Mouse (Mus musculus) MEL (cell line): Measurements from ENCODE around the gene Trmt2a. TPM values are rescaled to one million over a fixed set of nuclear protein-coding genes. Genes with fewer than 3 reads are reported as not detected.

Experiments used
- DNase-seq: peaks from one replicate; pipeline ENCODE4 v3.0.0; 2011; ENCODE audit warnings: low read depth, low spot score
- H3K27ac ChIP-seq: 2 replicates; pipeline ENCODE4 v1.5.1; 2012; ENCODE audit warnings: low read depth, mild to moderate bottlenecking, control low read depth, low read length, moderate library complexity; ENCODE audit not compliant: control insufficient read depth
- H3K27me3 ChIP-seq, 2 experiments: fragments of 150-350 bp in 1 of 2; sonication (generic) in 1 of 2; 2 replicates each; pipeline ENCODE4 v1.6.1; 2012; ENCODE audit warnings: low read length in 2 of 2, mild to moderate bottlenecking in 2 of 2, improper control_type of control experiment in 1 of 2, moderate library complexity in 1 of 2; ENCODE audit not compliant: insufficient read depth in 2 of 2, control insufficient read depth in 1 of 2
- H3K36me3 ChIP-seq, 2 experiments: 2 replicates each; pipeline ENCODE4 v1.6.1; 2012 to 2014; ENCODE audit warnings: low read length in 2 of 2, improper control_type of control experiment in 1 of 2, inconsistent platforms in 1 of 2, mild to moderate bottlenecking in 1 of 2; ENCODE audit not compliant: insufficient read depth in 2 of 2, control insufficient read depth in 1 of 2
- H3K4me1 ChIP-seq, 2 experiments: fragments of 150-350 bp in 1 of 2; sonication (generic) in 1 of 2; 2 replicates each; pipeline ENCODE4 v1.6.1; 2012; ENCODE audit warnings: low read length in 2 of 2, improper control_type of control experiment in 1 of 2, mild to moderate bottlenecking in 1 of 2; ENCODE audit not compliant: insufficient read depth in 2 of 2, control insufficient read depth in 1 of 2
- H3K4me3 ChIP-seq, 2 experiments: fragments of 150-350 bp in 1 of 2; sonication (generic) in 1 of 2; 2 replicates each; pipeline ENCODE4 v1.5.1; 2012; ENCODE audit warnings: low read depth in 2 of 2, low read length in 2 of 2, mild to moderate bottlenecking in 2 of 2, moderate library complexity in 2 of 2, control low read depth in 1 of 2, improper control_type of control experiment in 1 of 2; ENCODE audit not compliant: control insufficient read depth in 1 of 2, insufficient read depth in 1 of 2
- H3K79me2 ChIP-seq: 2 replicates; pipeline ENCODE4 v1.6.1; 2012; ENCODE audit warnings: mild to moderate bottlenecking, low read length, moderate library complexity; ENCODE audit not compliant: control insufficient read depth, poor library complexity, insufficient read depth
- H3K9ac ChIP-seq: 2 replicates; pipeline ENCODE4 v1.6.1; 2012; ENCODE audit warnings: low read depth, mild to moderate bottlenecking, control low read depth, low read length, moderate library complexity; ENCODE audit not compliant: control insufficient read depth, poor library complexity, severe bottlenecking
- H3K9me3 ChIP-seq: fragments of 150-350 bp; sonication (generic); replicated peaks from 2 replicates; pipeline ENCODE4 v1.6.1; 2012; ENCODE audit warnings: mild to moderate bottlenecking, low read length, improper control_type of control experiment, moderate library complexity; ENCODE audit not compliant: insufficient read depth
- CHD1 ChIP-seq: IDR thresholded peaks from 2 replicates; pipeline ENCODE4 v1.6.1; 2012; ENCODE audit warnings: low read depth, mild to moderate bottlenecking, inconsistent platforms, low read length, improper control_type of control experiment
- ELF1 ChIP-seq: IDR thresholded peaks from 2 replicates; pipeline ENCODE4 v1.6.1; 2014; ENCODE audit warnings: low read depth, mild to moderate bottlenecking, inconsistent platforms, low read length, improper control_type of control experiment, moderate library complexity
- EP300 ChIP-seq, 2 experiments: IDR thresholded peaks; 2 replicates each; pipeline ENCODE4 v1.6.1; 2011; ENCODE audit warnings: improper control_type of control experiment in 2 of 2, low read length in 2 of 2, low read depth in 1 of 2, mild to moderate bottlenecking in 1 of 2
- GABPA ChIP-seq: IDR thresholded peaks from 2 replicates; pipeline ENCODE4 v1.6.1; 2012; ENCODE audit warnings: low read depth, mild to moderate bottlenecking, inconsistent platforms, low read length, improper control_type of control experiment, moderate library complexity
- KAT2A ChIP-seq: conservative IDR thresholded peaks from 2 replicates; pipeline ENCODE4 v1.6.1; 2012; ENCODE audit warnings: low read depth, low read length, improper control_type of control experiment, inconsistent platforms
- MAFK ChIP-seq: IDR thresholded peaks from 2 replicates; pipeline ENCODE4 v1.6.1; 2011; ENCODE audit warnings: low read depth, mild to moderate bottlenecking, low read length, improper control_type of control experiment, borderline replicate concordance
- MAX ChIP-seq: IDR thresholded peaks from 2 replicates; pipeline ENCODE4 v1.6.1; 2011; ENCODE audit warnings: low read length, improper control_type of control experiment
- MAZ ChIP-seq: IDR thresholded peaks from 2 replicates; pipeline ENCODE4 v1.6.1; 2012; ENCODE audit warnings: low read depth, mild to moderate bottlenecking, inconsistent platforms, low read length, improper control_type of control experiment
- MEF2A ChIP-seq: IDR thresholded peaks from 2 replicates; pipeline ENCODE4 v1.6.1; 2014; ENCODE audit warnings: low read depth, mild to moderate bottlenecking, inconsistent platforms, low read length, improper control_type of control experiment; ENCODE audit not compliant: poor library complexity, insufficient replicate concordance, severe bottlenecking; ENCODE audit errors: extremely low read depth
- MXI1 ChIP-seq: IDR thresholded peaks from 2 replicates; pipeline ENCODE4 v1.6.1; 2011; ENCODE audit warnings: mild to moderate bottlenecking, low read depth, low read length, improper control_type of control experiment
- NRF1 ChIP-seq: IDR thresholded peaks from 2 replicates; pipeline ENCODE4 v1.6.1; 2014; ENCODE audit warnings: low read depth, mild to moderate bottlenecking, inconsistent platforms, low read length, improper control_type of control experiment, moderate library complexity; ENCODE audit not compliant: poor library complexity, insufficient read depth, severe bottlenecking
- POLR2AphosphoS5 ChIP-seq: IDR thresholded peaks from 2 replicates; pipeline ENCODE4 v1.6.1; 2012; ENCODE audit warnings: low read depth, borderline replicate concordance, mild to moderate bottlenecking, inconsistent platforms, low read length, moderate library complexity, mixed read lengths
- RAD21 ChIP-seq: IDR thresholded peaks from 2 replicates; pipeline ENCODE4 v1.6.1; 2011; ENCODE audit warnings: mild to moderate bottlenecking, low read depth, low read length, improper control_type of control experiment
- RCOR1 ChIP-seq: IDR thresholded peaks from 2 replicates; pipeline ENCODE4 v1.6.1; 2012; ENCODE audit warnings: low read depth, mild to moderate bottlenecking, inconsistent platforms, low read length, improper control_type of control experiment
- SIN3A ChIP-seq: IDR thresholded peaks from 2 replicates; pipeline ENCODE4 v1.6.1; 2012; ENCODE audit warnings: low read length, improper control_type of control experiment, inconsistent platforms
- SMC3 ChIP-seq: IDR thresholded peaks from 2 replicates; pipeline ENCODE4 v1.6.1; 2011; ENCODE audit warnings: low read depth, low read length, improper control_type of control experiment
- TAL1 ChIP-seq: IDR thresholded peaks from 2 replicates; pipeline ENCODE4 v1.6.1; 2012; ENCODE audit warnings: mild to moderate bottlenecking, inconsistent platforms, low read length, moderate library complexity, mixed read lengths
- ZKSCAN1 ChIP-seq: IDR thresholded peaks from 2 replicates; pipeline ENCODE4 v1.6.1; 2012; ENCODE audit warnings: low read depth, mild to moderate bottlenecking, inconsistent platforms, low read length, improper control_type of control experiment, moderate library complexity
- polyA plus RNA-seq, 2 experiments: library from polyadenylated mRNA; stranded (reverse) in 1 of 2; unstranded in 1 of 2; fragments of >175 nt in 1 of 2; fragments of >200 nt in 1 of 2; gene quantifications; 2 replicates each; pipeline versions ENCODE4 v1.2.1 to v1.2.4; 2012; ENCODE audit warnings: low replicate concordance in 2 of 2, low read depth in 1 of 2; ENCODE audit not compliant: insufficient read length in 2 of 2, insufficient read depth in 1 of 2, missing spikeins in 1 of 2
- total RNA-seq: library from RNA; depleted of rRNA; stranded (reverse); fragments of 300-350 nt; gene quantifications from 2 replicates; pipeline ENCODE4 v1.2.3, GENCODE M21; 2012

Gene Trmt2a
- total and polyA plus RNA-seq, 3 experiments = 178 to 185 TPM; not detected in 1

- no peak for TF ChIP-seq SMC3
- TF ChIP-seq KAT2A = no peak
- TF ChIP-seq NRF1 = no peak
- peak; percentile 30; the same call in 1 of the 2 replicates for TF ChIP-seq POLR2AphosphoS5
- Histone ChIP-seq H3K4me1 (peaks cover 0 to 5% of the 10 kb centered on the region in 2 experiments; a peak in 1 of 4 replicates), H3K27me3 (no peaks in the 10 kb centered on the region), H3K79me2 (no peaks in the 10 kb centered on the region), H3K4me3 (no peak overlapping the region), H3K36me3 (no peaks in the 10 kb centered on the region; a peak in 1 of 4 replicates), H3K9ac (no peak overlapping the region), H3K9me3 (no peaks in the 10 kb centered on the region), H3K27ac (no peak overlapping the region)
- DNase-seq = no peak
These were observed 34.8 kb upstream of the Trmt2a start for GRCm38 (mm10) chr16:18213689-18214088.

- no peak for TF ChIP-seq GABPA
- no peak for TF ChIP-seq ZKSCAN1
- no peak for TF ChIP-seq MAX
- TF ChIP-seq RAD21 = no peak
- no peak for TF ChIP-seq EP300 (IDR thresholded peaks at IDR 0.05; ENCODE audit: low read depth in 1 of 2, low read length in 2 of 2)
- TF ChIP-seq CHD1 = no peak
- TF ChIP-seq MAFK = no peak
- no peak for TF ChIP-seq TAL1
- no peak for TF ChIP-seq RCOR1
- no peak for TF ChIP-seq NRF1
- TF ChIP-seq SIN3A = no peak
- no peaks in the 10 kb centered on the region; a peak in 1 of 4 replicates for H3K36me3 ChIP-seq
- H3K79me2 ChIP-seq = no peaks in the 10 kb centered on the region
- no peak for DNase-seq
- no peaks in the 10 kb centered on the region for H3K27me3 ChIP-seq
- no peaks in the 10 kb centered on the region for H3K9me3 ChIP-seq
- no peak overlapping the region for H3K27ac ChIP-seq
- H3K4me1 ChIP-seq = peaks cover 0 to 5% of the 10 kb centered on the region in 2 experiments; a peak in 1 of 4 replicates
- H3K4me3 ChIP-seq = no peak overlapping the region
- H3K9ac ChIP-seq = no peak overlapping the region
These were observed 33.6 kb upstream of the Trmt2a start for GRCm38 (mm10) chr16:18214858-18215257.

- no peak for DNase-seq
- H3K27me3 ChIP-seq = no peaks in the 10 kb centered on the region
- no peaks in the 10 kb centered on the region for H3K9me3 ChIP-seq
- no peak within 1 kb of the TSS for H3K9ac ChIP-seq
- H3K4me1 ChIP-seq = no peaks in the 10 kb centered on the region
- TF ChIP-seq MXI1 = no peak
- no peak for TF ChIP-seq ELF1
- no peak for TF ChIP-seq MEF2A
- TF ChIP-seq MAZ = no peak
- no peaks in the 10 kb centered on the region for H3K36me3 ChIP-seq
- no peaks in the 10 kb centered on the region for H3K79me2 ChIP-seq
- H3K27ac ChIP-seq = no peak within 1 kb of the TSS
- H3K4me3 ChIP-seq = no peak within 1 kb of the TSS
These were observed 30.9 kb upstream of the Trmt2a start, which contains the start of gene Ccdc188 for GRCm38 (mm10) chr16:18217579-18217978. Gene Ccdc188, plus strand, starts transcription at chr16:18217879.
